Mouse (Mus musculus) MEL (cell line): ENCODE measurements at regions not wholly inside any gene's neighbourhood (a gene's known extent, or its start where the extent isn't known, plus 50 kb on each side); places are given as distances from the start of the nearest gene placed in this dataset.

ENCODE experiments used
- CTCF ChIP-seq, 3 experiments: IDR thresholded peaks in 2 of 3; conservative IDR thresholded peaks in 1 of 3; 2 replicates each; pipeline ENCODE4 v1.5.1; 2011 to 2012; ENCODE audit warnings: low read length in 3 of 3, low read depth in 2 of 3, mild to moderate bottlenecking in 2 of 3, improper control_type of control experiment in 1 of 3, inconsistent platforms in 1 of 3, mixed read lengths in 1 of 3, moderate library complexity in 1 of 3; ENCODE audit not compliant: control insufficient read depth in 1 of 3, insufficient read depth in 1 of 3, poor library complexity in 1 of 3, severe bottlenecking in 1 of 3
- EP300 ChIP-seq, 2 experiments: IDR thresholded peaks; 2 replicates each; pipeline ENCODE4 v1.6.1; 2011; ENCODE audit warnings: improper control_type of control experiment in 2 of 2, low read length in 2 of 2, low read depth in 1 of 2, mild to moderate bottlenecking in 1 of 2
- MAX ChIP-seq: IDR thresholded peaks from 2 replicates; pipeline ENCODE4 v1.6.1; 2011; ENCODE audit warnings: low read length, improper control_type of control experiment
- MEF2A ChIP-seq: IDR thresholded peaks from 2 replicates; pipeline ENCODE4 v1.6.1; 2014; ENCODE audit warnings: low read depth, mild to moderate bottlenecking, inconsistent platforms, low read length, improper control_type of control experiment; ENCODE audit not compliant: poor library complexity, insufficient replicate concordance, severe bottlenecking; ENCODE audit errors: extremely low read depth
- NRF1 ChIP-seq: IDR thresholded peaks from 2 replicates; pipeline ENCODE4 v1.6.1; 2014; ENCODE audit warnings: low read depth, mild to moderate bottlenecking, inconsistent platforms, low read length, improper control_type of control experiment, moderate library complexity; ENCODE audit not compliant: poor library complexity, insufficient read depth, severe bottlenecking
- POLR2A ChIP-seq, 2 experiments: IDR thresholded peaks; 2 replicates each; pipeline ENCODE4 v1.6.1; 2011 to 2012; ENCODE audit warnings: low read length in 2 of 2, mild to moderate bottlenecking in 2 of 2, control low read depth in 1 of 2, improper control_type of control experiment in 1 of 2, low read depth in 1 of 2, moderate library complexity in 1 of 2; ENCODE audit not compliant: control insufficient read depth in 1 of 2, insufficient read depth in 1 of 2, poor library complexity in 1 of 2
- POLR2AphosphoS2 ChIP-seq: IDR thresholded peaks from 2 replicates; pipeline ENCODE4 v1.6.1; 2011; ENCODE audit warnings: low read length, improper control_type of control experiment
- RAD21 ChIP-seq: IDR thresholded peaks from 2 replicates; pipeline ENCODE4 v1.6.1; 2011; ENCODE audit warnings: mild to moderate bottlenecking, low read depth, low read length, improper control_type of control experiment
- SMC3 ChIP-seq: IDR thresholded peaks from 2 replicates; pipeline ENCODE4 v1.6.1; 2011; ENCODE audit warnings: low read depth, low read length, improper control_type of control experiment
- TCF12 ChIP-seq: IDR thresholded peaks from 2 replicates; pipeline ENCODE4 v1.6.1; 2014; ENCODE audit warnings: low read depth, mild to moderate bottlenecking, inconsistent platforms, low read length, improper control_type of control experiment, moderate library complexity
- UBTF ChIP-seq: IDR thresholded peaks from 2 replicates; pipeline ENCODE4 v1.6.1; 2012; ENCODE audit warnings: low read depth, mild to moderate bottlenecking, inconsistent platforms, low read length, improper control_type of control experiment, moderate library complexity, borderline replicate concordance; ENCODE audit not compliant: insufficient read depth
- USF1 ChIP-seq: IDR thresholded peaks from 2 replicates; pipeline ENCODE4 v1.6.1; 2014; ENCODE audit warnings: low read depth, mild to moderate bottlenecking, inconsistent platforms, low read length, improper control_type of control experiment, moderate library complexity
- ZC3H11A ChIP-seq: IDR thresholded peaks from 2 replicates; pipeline ENCODE4 v1.6.1; 2012; ENCODE audit warnings: low read depth, mild to moderate bottlenecking, inconsistent platforms, low read length, improper control_type of control experiment

DNA sequence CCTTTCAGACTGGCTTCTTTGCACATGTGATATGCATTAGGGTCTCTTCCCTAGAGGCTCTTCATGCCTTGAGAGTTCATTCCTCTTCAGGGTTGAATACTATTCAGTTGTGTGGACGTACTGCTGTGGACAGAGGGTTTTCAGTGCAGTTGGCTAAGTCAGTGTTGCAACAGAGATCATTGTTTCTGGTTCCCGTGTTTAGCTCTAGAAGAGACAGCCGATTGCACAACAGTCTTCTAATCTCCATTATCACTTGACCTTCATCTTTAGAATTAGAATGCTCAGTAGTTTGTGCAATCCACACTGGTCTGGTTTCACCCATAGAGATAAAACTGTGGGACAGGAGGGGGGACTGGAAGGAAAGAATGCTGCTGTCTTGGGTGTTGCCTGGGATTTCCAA, 381.7 kb upstream of the Runx1 start:
- TF ChIP-seq RAD21 = no peak
- TF ChIP-seq UBTF = no peak
- TF ChIP-seq POLR2A (IDR thresholded peaks at IDR 0.05; ENCODE audit: control insufficient read depth in 1 of 2, insufficient read depth in 1 of 2, low read depth in 1 of 2, low read length in 2 of 2, poor library complexity in 1 of 2) = no peak
- TF ChIP-seq MEF2A = no peak
- TF ChIP-seq POLR2AphosphoS2 = no peak
- TF ChIP-seq EP300 (IDR thresholded peaks at IDR 0.05; ENCODE audit: low read depth in 1 of 2, low read length in 2 of 2) = peak in 1 of 2 experiments; percentile 9; a peak in 1 of 4 replicates
- no peak for TF ChIP-seq CTCF (IDR thresholded peaks at IDR 0.05 in 2 of 3, conservative IDR thresholded peaks at IDR 0.05 in 1 of 3; ENCODE audit: control insufficient read depth in 1 of 3, insufficient read depth in 1 of 3, low read depth in 2 of 3, low read length in 3 of 3, poor library complexity in 1 of 3, severe bottlenecking in 1 of 3)
- no peak for TF ChIP-seq MAX
- TF ChIP-seq NRF1 = no peak
- TF ChIP-seq SMC3 = no peak
- TF ChIP-seq TCF12 = no peak
- no peak for TF ChIP-seq ZC3H11A
- TF ChIP-seq USF1 = no peak
